Mouse (Mus musculus) kidney, embryonic 14.5 days (tissue): ENCODE data around the gene Esrrg. TPM values are rescaled to one million over a fixed set of nuclear protein-coding genes. Genes with fewer than 3 reads are reported as not detected.

Experiments used
- ATAC-seq: fragments of 200-750 bp; cut with Nextera tagmentation; 2 replicates; pipeline ENCODE4 v1.8.0; 2017; ENCODE audit warnings: moderate number of reproducible peaks, mild to moderate bottlenecking, moderate TSS enrichment, moderate library complexity; ENCODE audit not compliant: low FRiP score, low TSS enrichment
- H3K27ac ChIP-seq: fragments of 300-500 bp; sonication (generic); 2 replicates; pipeline ENCODE4 v1.5.1; 2014; ENCODE audit warnings: low read depth, mild to moderate bottlenecking, low read length, moderate library complexity, mixed read lengths
- H3K27me3 ChIP-seq: fragments of 300-500 bp; sonication (generic); 2 replicates; pipeline ENCODE4 v1.6.1; 2014; ENCODE audit warnings: mild to moderate bottlenecking, low read length; ENCODE audit not compliant: control insufficient read depth, insufficient read depth
- H3K36me3 ChIP-seq: fragments of 300-500 bp; sonication (generic); 2 replicates; pipeline ENCODE4 v1.6.1; 2014; ENCODE audit warnings: low read length, mixed read lengths; ENCODE audit not compliant: control insufficient read depth, insufficient read depth
- H3K4me1 ChIP-seq: fragments of 300-500 bp; sonication (generic); 2 replicates; pipeline ENCODE4 v1.6.1; 2014; ENCODE audit warnings: low read length, mixed read lengths; ENCODE audit not compliant: control insufficient read depth, insufficient read depth
- H3K4me2 ChIP-seq: fragments of 300-500 bp; sonication (generic); replicated peaks from 2 replicates; pipeline ENCODE4 v1.6.1; 2014; ENCODE audit warnings: low read depth, mild to moderate bottlenecking, low read length
- H3K4me3 ChIP-seq: fragments of 300-500 bp; sonication (generic); 2 replicates; pipeline ENCODE4 v1.5.1; 2014; ENCODE audit warnings: mild to moderate bottlenecking, low read length
- H3K9ac ChIP-seq: fragments of 300-500 bp; sonication (generic); 2 replicates; pipeline ENCODE4 v1.6.1; 2014; ENCODE audit warnings: low read depth, mild to moderate bottlenecking, low read length, moderate library complexity
- H3K9me3 ChIP-seq: fragments of 300-500 bp; sonication (generic); 2 replicates; pipeline ENCODE4 v1.6.1; 2016; ENCODE audit warnings: low read length; ENCODE audit not compliant: control insufficient read depth
- WGBS: fragments of 180-500 bp; shearing (Covaris S2); extraction: QIAGEN DNeasy Blood & Tissue Kit; methylation state at CpG from one replicate; pipeline ENCODE4 v1.1.7; 2014; 5-methylcytosine and 5-hydroxymethylcytosine counted together
- polyA plus RNA-seq: library from polyadenylated mRNA; unstranded; fragments of >200 nt; fragmentation: Nextera tagmentation; extraction: Ambion mirVana; gene quantifications from 2 replicates; pipeline ENCODE4 v1.2.1, GENCODE M21; 2014

Gene Esrrg
- polyA plus RNA-seq, 1 experiment from 2014 or later, result 21.5 TPM

- no peaks in the 10 kb centered on the region for H3K9me3 ChIP-seq
- peak; percentile 80; the same call in 1 of the 2 replicates for ATAC-seq
- no peak overlapping the region for H3K4me2 ChIP-seq
- H3K4me1 ChIP-seq, result no peaks in the 10 kb centered on the region; the same call in 1 of the 2 replicates
- WGBS, result 35% methylated on average over 6 of the region's 6 CpGs
- no peaks in the 10 kb centered on the region for H3K27me3 ChIP-seq
- no peak overlapping the region for H3K9ac ChIP-seq
- H3K36me3 ChIP-seq, result no peaks in the 10 kb centered on the region
- no peak overlapping the region for H3K27ac ChIP-seq
- H3K4me3 ChIP-seq, result no peak overlapping the region
Measured at GRCm38 (mm10) chr1:187900756-187901155, 292.2 kb downstream of the Esrrg start.

- no peak overlapping the region for H3K27ac ChIP-seq
- H3K4me3 ChIP-seq, result no peak overlapping the region
- no peaks in the 10 kb centered on the region; the same call in 1 of the 2 replicates for H3K4me1 ChIP-seq
- H3K9ac ChIP-seq, result no peak overlapping the region
- H3K4me2 ChIP-seq, result no peak overlapping the region
- H3K27me3 ChIP-seq, result no peaks in the 10 kb centered on the region
- H3K36me3 ChIP-seq, result no peaks in the 10 kb centered on the region
- no peaks in the 10 kb centered on the region for H3K9me3 ChIP-seq
- WGBS, result 5% methylated on average over 3 of the region's 3 CpGs
- ATAC-seq, result 0 out of 2 replicates have a peak, but pooled peaks have one; percentile 47
Measured at GRCm38 (mm10) chr1:187902176-187902575, 293.6 kb downstream of the Esrrg start.

- Histone ChIP-seq H3K36me3 (no peaks in the 10 kb centered on the region), H3K4me2 (no peak overlapping the region), H3K9me3 (no peaks in the 10 kb centered on the region), H3K9ac (no peak overlapping the region), H3K4me3 (no peak overlapping the region), H3K27ac (no peak overlapping the region), H3K27me3 (no peaks in the 10 kb centered on the region), H3K4me1 (peaks cover 10% of the 10 kb centered on the region; the same call in 1 of the 2 replicates)
- no peak for ATAC-seq
- WGBS, result 77% methylated on average over 4 of the region's 4 CpGs
Measured at GRCm38 (mm10) chr1:187904731-187905130, 296.1 kb downstream of the Esrrg start.

- H3K27me3 ChIP-seq, result no peaks in the 10 kb centered on the region
- no peak overlapping the region for H3K9ac ChIP-seq
- H3K4me1 ChIP-seq, result peaks cover 10% of the 10 kb centered on the region; the same call in 1 of the 2 replicates
- H3K27ac ChIP-seq, result no peak overlapping the region
- H3K9me3 ChIP-seq, result no peaks in the 10 kb centered on the region
- WGBS, result 67% methylated on average over 7 of the region's 7 CpGs
- H3K4me2 ChIP-seq, result no peak overlapping the region
- no peaks in the 10 kb centered on the region for H3K36me3 ChIP-seq
- ATAC-seq, result no peak
- H3K4me3 ChIP-seq, result no peak overlapping the region
Measured at GRCm38 (mm10) chr1:187907407-187907806, 298.8 kb downstream of the Esrrg start.

- H3K4me1 ChIP-seq, result 0 out of 2 replicates have a peak, but pooled peaks cover 10% of the 10 kb centered on the region
- 6% methylated on average over 3 of the region's 3 CpGs for WGBS
- no peaks in the 10 kb centered on the region for H3K36me3 ChIP-seq
- no peaks in the 10 kb centered on the region for H3K27me3 ChIP-seq
- no peak overlapping the region for H3K4me3 ChIP-seq
- no peak overlapping the region for H3K4me2 ChIP-seq
- H3K9ac ChIP-seq, result no peak overlapping the region
- no peaks in the 10 kb centered on the region for H3K9me3 ChIP-seq
- no peak overlapping the region for H3K27ac ChIP-seq
- peak; percentile 90 for ATAC-seq
Measured at GRCm38 (mm10) chr1:187907871-187908270, 299.3 kb downstream of the Esrrg start.

- Histone ChIP-seq H3K9ac (no peak overlapping the region), H3K27me3 (no peaks in the 10 kb centered on the region), H3K4me1 (0 out of 2 replicates have a peak, but pooled peaks cover 10% of the 10 kb centered on the region), H3K27ac (no peak overlapping the region), H3K36me3 (no peaks in the 10 kb centered on the region), H3K4me3 (no peak overlapping the region), H3K4me2 (no peak overlapping the region), H3K9me3 (no peaks in the 10 kb centered on the region)
- 88% methylated on average over 7 of the region's 7 CpGs for WGBS
- no peak for ATAC-seq
Measured at GRCm38 (mm10) chr1:187910718-187911117, 302.1 kb downstream of the Esrrg start.

- Histone ChIP-seq H3K4me3 (no peak overlapping the region), H3K9me3 (no peaks in the 10 kb centered on the region), H3K4me1 (0 out of 2 replicates have a peak, but pooled peaks cover 10% of the 10 kb centered on the region), H3K27me3 (no peaks in the 10 kb centered on the region), H3K36me3 (no peaks in the 10 kb centered on the region), H3K4me2 (no peak overlapping the region), H3K9ac (no peak overlapping the region), H3K27ac (no peak overlapping the region)
- no peak for ATAC-seq
- WGBS, result 65% methylated on average over 6 of the region's 6 CpGs
Measured at GRCm38 (mm10) chr1:187911201-187911600, 302.6 kb downstream of the Esrrg start.

- ATAC-seq, result peak; percentile 72
- H3K4me2 ChIP-seq, result no peak overlapping the region
- no peak overlapping the region for H3K27ac ChIP-seq
- H3K9me3 ChIP-seq, result no peaks in the 10 kb centered on the region
- no peak overlapping the region for H3K9ac ChIP-seq
- H3K27me3 ChIP-seq, result no peaks in the 10 kb centered on the region
- H3K36me3 ChIP-seq, result no peaks in the 10 kb centered on the region
- no peak overlapping the region for H3K4me3 ChIP-seq
- H3K4me1 ChIP-seq, result no peaks in the 10 kb centered on the region
- WGBS, result 52% methylated on average over 6 of the region's 6 CpGs
Measured at GRCm38 (mm10) chr1:187918303-187918702, 309.7 kb downstream of the Esrrg start.

- Histone ChIP-seq H3K4me2 (no peak overlapping the region), H3K36me3 (no peaks in the 10 kb centered on the region), H3K27ac (no peak overlapping the region), H3K27me3 (no peaks in the 10 kb centered on the region), H3K4me1 (no peaks in the 10 kb centered on the region), H3K9me3 (no peaks in the 10 kb centered on the region), H3K4me3 (no peak overlapping the region), H3K9ac (no peak overlapping the region)
- WGBS, result 88% methylated on average over 4 of the region's 4 CpGs
- ATAC-seq, result no peak
Measured at GRCm38 (mm10) chr1:187918939-187919338, 310.3 kb downstream of the Esrrg start.
